Mouse (Mus musculus): Measurements from ENCODE around the gene Nmnat3. TPM values are rescaled to one million over a fixed set of nuclear protein-coding genes. Genes with fewer than 3 reads are reported as not detected.

Nmnat3 gene
- total RNA-seq, 1 experiment from 2014 or later, result 3.4 TPM

GRCm38 (mm10) chr9:98400185-98400894 lies 113.1 kb downstream of the Nmnat3 start:
- no peak for ATAC-seq (ENCODE audit: extremely low read depth, insufficient number of reproducible peaks, low FRiP score, poor library complexity, severe bottlenecking)

DNA sequence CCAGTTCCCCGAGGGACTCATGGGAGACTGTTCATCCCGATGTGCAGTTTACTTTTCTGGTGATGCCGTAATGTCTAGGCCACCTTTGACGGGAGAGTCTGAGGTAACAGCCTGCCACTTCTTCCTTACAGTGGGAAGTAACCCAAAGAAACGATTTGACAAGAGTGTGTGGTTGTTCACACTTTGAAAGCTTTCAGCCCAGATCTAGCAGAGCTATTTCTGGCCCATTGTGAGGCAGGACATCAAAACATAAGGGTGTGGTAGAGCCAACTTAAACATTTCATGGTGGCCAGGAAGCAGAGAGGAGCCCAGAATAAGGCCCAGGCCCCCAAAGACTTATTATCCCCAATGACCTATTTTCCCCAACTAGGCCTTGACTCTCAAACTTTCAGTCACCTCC lies 114.4 kb downstream of the Nmnat3 start:
- no peak for ATAC-seq (ENCODE audit: extremely low read depth, insufficient number of reproducible peaks, low FRiP score, poor library complexity, severe bottlenecking)

- ATAC-seq (ENCODE audit: extremely low read depth, insufficient number of reproducible peaks, low FRiP score, poor library complexity, severe bottlenecking), result no peak
Observed at GRCm38 (mm10) chr9:98407771-98408170, 120.5 kb downstream of the Nmnat3 start.

- ATAC-seq (ENCODE audit: extremely low read depth, insufficient number of reproducible peaks, low FRiP score, poor library complexity, severe bottlenecking), result no peak
Observed at GRCm38 (mm10) chr9:98409137-98409536, 121.9 kb downstream of the Nmnat3 start.

DNA sequence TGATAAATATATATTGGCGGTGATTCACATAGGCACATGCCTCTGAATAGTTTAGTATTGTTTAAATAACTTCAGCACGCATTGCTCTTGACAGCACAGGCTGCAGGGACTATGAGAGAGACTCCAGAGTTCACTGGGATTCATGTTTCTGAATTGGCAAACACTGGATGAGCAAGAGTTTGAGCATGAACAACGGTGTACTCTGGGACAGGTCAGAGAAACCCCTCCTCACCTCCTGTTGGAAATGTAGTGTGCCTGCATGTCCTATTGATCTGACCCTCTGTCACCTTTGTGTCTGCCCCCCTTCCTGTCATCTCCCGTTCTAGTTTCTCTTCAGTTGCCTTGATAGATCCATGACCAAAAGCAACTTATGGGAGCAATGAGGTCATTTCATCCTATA lies 128.2 kb downstream of the Nmnat3 start:
- ATAC-seq (ENCODE audit: extremely low read depth, insufficient number of reproducible peaks, low FRiP score, poor library complexity, severe bottlenecking), result no peak

DNA sequence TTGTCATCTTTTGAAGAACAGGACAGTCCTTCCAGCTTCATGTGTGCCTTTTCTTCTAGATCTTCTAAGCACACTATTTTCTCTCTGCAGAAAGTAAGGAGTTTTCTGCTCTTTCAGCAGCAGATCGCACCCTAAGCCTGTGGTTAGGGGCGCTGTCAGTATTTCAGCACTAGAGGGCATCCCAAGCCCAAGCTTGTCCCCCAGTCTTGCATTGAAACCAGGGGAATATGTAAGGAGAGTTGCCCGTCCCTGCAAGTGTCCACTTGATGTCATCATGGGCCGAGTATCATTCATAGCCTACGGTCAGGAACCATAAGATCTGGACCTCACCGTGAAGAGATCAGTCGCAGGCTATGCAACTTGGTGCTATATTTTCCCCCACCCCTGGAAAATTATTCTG lies 130.7 kb downstream of the Nmnat3 start:
- no peak for ATAC-seq (ENCODE audit: extremely low read depth, insufficient number of reproducible peaks, low FRiP score, poor library complexity, severe bottlenecking)

- no peak for ATAC-seq (ENCODE audit: extremely low read depth, insufficient number of reproducible peaks, low FRiP score, poor library complexity, severe bottlenecking)
Observed at GRCm38 (mm10) chr9:98418346-98418745, 131.1 kb downstream of the Nmnat3 start.

- no peak for ATAC-seq (ENCODE audit: extremely low read depth, insufficient number of reproducible peaks, low FRiP score, poor library complexity, severe bottlenecking)
Observed at GRCm38 (mm10) chr9:98420666-98421065, 133.4 kb downstream of the Nmnat3 start.

GRCm38 (mm10) chr9:98421903-98422302 lies 134.7 kb downstream of the Nmnat3 start:
- no peak for ATAC-seq (ENCODE audit: extremely low read depth, insufficient number of reproducible peaks, low FRiP score, poor library complexity, severe bottlenecking)

GRCm38 (mm10) chr9:98422656-98423055 lies 135.4 kb downstream of the Nmnat3 start, which contains the start of gene Rbp1:
TSS of gene Rbp1 (plus strand) at chr9:98422961.
- no peak for ATAC-seq (ENCODE audit: extremely low read depth, insufficient number of reproducible peaks, low FRiP score, poor library complexity, severe bottlenecking)

DNA sequence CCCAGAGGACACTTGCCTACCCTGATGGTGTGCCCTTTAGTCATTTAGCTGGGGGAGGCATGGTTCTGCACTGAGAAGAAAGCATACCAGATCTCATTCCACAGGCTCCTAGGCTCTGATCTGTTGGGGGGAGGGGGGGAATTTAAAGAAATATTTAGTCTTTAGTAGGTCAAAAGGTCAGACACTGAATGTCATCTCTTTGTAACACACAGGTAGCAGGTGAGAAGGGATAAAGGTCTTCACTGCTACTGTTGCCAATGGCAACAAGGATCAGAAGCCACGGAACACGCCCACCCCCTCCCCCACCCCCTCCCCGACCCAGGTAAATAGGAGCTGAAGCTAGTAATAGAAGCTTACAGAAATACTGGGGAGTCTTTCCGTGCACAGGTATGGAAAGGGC lies 136.5 kb downstream of the Nmnat3 start:
- no peak for ATAC-seq (ENCODE audit: extremely low read depth, insufficient number of reproducible peaks, low FRiP score, poor library complexity, severe bottlenecking)

DNA sequence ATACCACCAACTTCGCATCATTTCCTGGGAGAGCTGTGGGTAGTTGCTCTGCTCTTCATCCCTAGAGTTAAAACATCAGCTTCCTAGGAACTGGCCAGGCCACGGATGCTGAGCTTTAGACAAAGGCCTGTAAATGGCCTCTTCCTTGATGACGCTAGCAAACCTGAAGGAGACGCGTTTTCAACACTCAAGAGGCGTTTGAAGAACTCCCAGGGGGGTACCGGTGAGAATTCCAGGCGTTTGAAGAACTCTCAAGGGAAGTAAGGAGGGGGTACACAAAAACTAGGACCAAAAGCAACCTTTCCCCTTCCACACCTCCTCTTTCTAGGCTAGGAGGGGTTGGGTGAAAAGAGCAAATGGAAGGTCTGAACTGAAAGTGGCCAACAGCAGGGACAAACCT lies 137.1 kb downstream of the Nmnat3 start:
- no peak for ATAC-seq (ENCODE audit: extremely low read depth, insufficient number of reproducible peaks, low FRiP score, poor library complexity, severe bottlenecking)

DNA sequence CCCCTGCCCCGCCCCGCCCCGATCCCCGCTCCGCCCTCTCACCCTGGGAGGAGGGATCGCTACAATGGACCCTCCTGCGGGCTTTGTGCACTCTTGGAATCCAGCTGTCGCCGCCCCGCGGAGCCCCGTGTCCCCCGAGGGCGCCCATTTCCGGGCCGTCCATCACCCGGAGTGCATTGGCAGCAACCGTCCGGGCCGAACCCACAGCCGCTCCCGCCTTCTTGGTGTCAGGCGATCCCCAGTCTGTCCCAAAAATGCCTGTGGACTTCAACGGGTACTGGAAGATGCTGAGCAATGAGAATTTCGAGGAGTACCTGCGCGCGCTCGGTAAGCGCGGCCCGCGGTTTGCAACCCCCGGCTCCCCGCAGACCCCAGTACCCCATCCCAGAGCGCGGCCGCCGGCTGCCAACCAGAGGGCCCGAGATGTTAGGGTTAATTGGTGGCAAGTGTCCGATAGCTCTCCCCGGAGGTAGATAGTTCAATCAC lies 137.5 kb downstream of the Nmnat3 start:
- no peak for ATAC-seq (ENCODE audit: extremely low read depth, insufficient number of reproducible peaks, low FRiP score, poor library complexity, severe bottlenecking)

DNA sequence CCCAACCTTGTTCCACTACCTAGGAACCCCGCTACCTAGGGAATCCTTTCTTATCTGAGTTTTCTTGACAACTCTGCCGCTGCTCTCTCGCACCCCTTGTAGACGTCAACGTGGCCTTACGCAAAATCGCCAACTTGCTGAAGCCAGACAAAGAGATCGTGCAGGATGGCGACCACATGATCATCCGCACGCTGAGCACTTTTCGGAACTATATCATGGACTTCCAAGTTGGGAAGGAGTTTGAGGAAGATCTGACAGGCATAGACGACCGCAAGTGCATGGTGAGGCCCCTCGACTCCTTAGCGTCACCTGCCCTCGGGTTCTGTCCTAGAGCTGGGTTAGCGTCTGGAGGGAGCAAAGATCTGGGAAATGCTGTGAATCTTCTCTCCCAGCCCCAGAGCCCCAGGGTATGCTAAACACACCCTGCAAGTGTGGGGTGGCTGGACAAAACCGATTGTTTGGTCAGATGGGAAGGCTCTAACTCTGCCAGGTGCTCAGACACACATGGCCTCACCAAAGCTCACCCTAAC lies 138.2 kb downstream of the Nmnat3 start:
- ATAC-seq (ENCODE audit: extremely low read depth, insufficient number of reproducible peaks, low FRiP score, poor library complexity, severe bottlenecking), result no peak

DNA sequence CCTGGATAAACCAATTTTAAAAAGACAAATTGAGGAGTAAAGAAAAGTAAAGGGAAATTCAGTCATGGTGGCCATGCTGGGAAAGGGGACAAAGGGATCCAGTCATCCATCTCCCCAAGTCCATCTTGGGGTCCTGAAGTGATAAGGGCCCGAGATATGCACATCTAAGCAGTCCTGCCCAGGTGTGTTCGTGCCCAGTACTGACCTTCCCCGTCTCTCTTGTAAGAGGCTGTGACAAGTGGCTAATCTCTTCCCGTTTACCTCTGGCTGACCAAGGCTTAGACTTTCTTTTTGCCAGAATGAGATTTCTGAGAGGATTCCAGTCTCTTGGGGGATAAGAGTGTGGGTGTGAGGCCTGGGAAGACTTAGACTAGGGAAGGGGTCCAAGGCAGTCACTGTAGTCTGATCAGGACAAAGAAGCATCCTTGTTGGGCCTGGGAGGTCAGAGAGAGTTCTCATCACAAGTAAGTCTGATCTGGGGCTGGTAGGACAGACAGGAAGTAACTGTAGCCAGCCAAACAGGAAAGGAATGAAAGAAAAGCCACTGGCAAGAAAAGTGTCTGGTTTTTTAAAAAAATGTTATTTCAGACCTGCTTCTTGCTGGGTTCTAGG lies 140.8 kb downstream of the Nmnat3 start:
- no peak for ATAC-seq (ENCODE audit: extremely low read depth, insufficient number of reproducible peaks, low FRiP score, poor library complexity, severe bottlenecking)

DNA sequence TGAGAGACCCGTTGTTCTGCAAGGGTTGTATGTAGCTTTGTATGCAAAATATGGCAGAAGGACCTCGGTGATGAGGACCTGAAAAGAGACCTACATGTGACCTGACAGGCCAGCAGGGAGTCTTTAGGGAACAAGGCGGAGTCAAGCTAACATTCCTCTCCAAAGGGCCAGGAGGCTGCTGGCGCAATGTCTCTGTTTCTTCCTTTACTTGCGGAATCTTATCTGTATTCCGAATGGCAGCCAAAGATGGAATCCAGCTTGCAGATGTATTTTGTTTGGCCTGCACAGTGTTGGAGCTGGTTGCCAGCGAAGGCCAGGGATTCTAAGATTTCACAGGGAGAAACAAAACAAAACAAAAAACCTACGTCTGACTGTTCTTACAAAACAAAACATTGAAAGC lies 141.5 kb downstream of the Nmnat3 start:
- no peak for ATAC-seq (ENCODE audit: extremely low read depth, insufficient number of reproducible peaks, low FRiP score, poor library complexity, severe bottlenecking)

- no peak for ATAC-seq (ENCODE audit: extremely low read depth, insufficient number of reproducible peaks, low FRiP score, poor library complexity, severe bottlenecking)
Observed at GRCm38 (mm10) chr9:98429806-98430205, 142.6 kb downstream of the Nmnat3 start.

DNA sequence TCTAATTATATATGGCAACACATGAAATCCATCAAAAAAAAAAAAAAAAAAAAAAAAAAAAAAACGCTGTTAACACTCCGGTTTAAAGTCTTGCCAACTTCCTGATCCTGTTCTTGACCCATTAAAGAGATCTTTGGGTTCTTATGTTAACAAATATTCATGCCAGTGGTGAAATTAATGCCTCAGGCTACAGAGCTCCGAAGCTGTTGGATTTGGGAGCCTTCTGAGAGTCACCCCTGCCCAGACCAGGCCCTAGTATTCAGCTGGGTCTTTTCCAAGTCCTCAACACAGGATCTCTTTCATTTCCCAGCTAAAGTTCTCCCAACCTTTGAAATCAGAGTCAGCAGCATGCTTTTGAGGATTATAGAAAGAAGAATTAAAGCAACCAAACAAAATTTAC lies 143.3 kb downstream of the Nmnat3 start:
- no peak for ATAC-seq (ENCODE audit: extremely low read depth, insufficient number of reproducible peaks, low FRiP score, poor library complexity, severe bottlenecking)

GRCm38 (mm10) chr9:98433021-98433420 lies 145.8 kb downstream of the Nmnat3 start:
- no peak for ATAC-seq (ENCODE audit: extremely low read depth, insufficient number of reproducible peaks, low FRiP score, poor library complexity, severe bottlenecking)

DNA sequence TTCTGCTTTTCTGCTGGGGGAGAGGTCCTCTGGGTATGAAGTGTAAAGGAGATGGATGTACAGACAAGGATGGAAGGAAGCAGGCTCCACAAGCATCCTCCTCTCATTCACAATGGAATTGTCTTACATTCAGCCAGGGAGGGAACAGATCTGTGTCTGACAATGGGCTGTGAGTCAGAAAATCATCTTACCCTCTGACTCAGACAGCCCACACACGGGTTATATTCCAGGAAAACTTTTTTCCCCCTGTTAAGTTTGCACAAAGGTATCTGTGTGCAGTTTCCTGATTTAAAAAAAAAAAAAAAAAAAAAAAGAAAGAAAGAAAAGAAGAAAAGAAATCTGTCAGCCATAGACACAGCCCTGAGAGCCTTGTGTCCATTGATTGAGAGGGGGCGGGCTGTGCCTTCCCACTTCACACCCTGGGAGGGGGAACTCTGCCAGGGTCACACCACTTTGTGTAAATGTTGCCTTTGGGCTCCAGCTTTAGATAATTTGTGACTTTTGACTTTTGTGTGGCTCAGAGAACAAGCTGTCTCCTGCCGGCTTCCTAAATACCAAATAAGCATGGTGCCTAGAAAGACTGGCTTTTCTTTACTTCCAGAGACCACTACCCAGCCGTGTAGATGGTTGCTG lies 146.8 kb downstream of the Nmnat3 start:
- no peak for ATAC-seq (ENCODE audit: extremely low read depth, insufficient number of reproducible peaks, low FRiP score, poor library complexity, severe bottlenecking)

All from neutrophil, adult 5-6 weeks (primary cell).